Comparison of ENCODE assay signal across 22 mouse cellular contexts in the genomic region with DNA sequence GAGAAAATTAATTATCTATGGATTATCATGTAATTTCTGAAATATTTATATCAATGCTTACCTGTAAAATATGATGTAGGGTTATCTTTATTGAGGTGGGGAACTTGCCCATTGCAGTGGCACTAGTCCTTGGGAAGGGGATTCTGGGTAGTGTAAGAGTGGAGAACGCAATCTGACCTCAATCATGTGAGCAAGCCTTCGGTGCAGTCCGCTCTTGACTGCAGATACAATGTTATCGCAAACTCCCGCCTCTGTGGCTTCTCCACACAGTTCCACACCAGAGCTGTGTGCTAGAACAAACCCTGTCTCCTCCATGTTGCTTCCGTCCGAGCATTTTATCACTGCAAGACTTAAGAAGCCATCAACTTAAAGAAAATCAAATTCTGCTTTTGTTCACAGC.
"Had no signal": no experiment of that assay in that cellular context is flagged by ENCODE, and none has a peak within 500 bp of the region (broad histone marks: within the 10 kb centered on the region; RNA-seq: fewer than 3 reads in every experiment).

No protein-coding gene starts in this region.

- H3K4me3 ChIP-seq: heart, adult 2 months; heart, embryonic 13.5 days; heart, embryonic 15.5 days; hindbrain, embryonic 13.5 days; hindbrain, embryonic 15.5 days; limb, embryonic 13.5 days; limb, embryonic 15.5 days; liver, embryonic 12.5 days had no signal

- H3K9me3 ChIP-seq: heart, embryonic 13.5 days; heart, embryonic 15.5 days; hindbrain, embryonic 13.5 days; hindbrain, embryonic 15.5 days; limb, embryonic 13.5 days; limb, embryonic 15.5 days; liver, embryonic 12.5 days had no signal

- H3K4me1 ChIP-seq: hindbrain, embryonic 13.5 days; hindbrain, embryonic 15.5 days had no signal

- H3K27me3 ChIP-seq: heart, embryonic 13.5 days; heart, embryonic 15.5 days; hindbrain, embryonic 13.5 days; hindbrain, embryonic 15.5 days; limb, embryonic 13.5 days; limb, embryonic 15.5 days; liver, embryonic 12.5 days had no signal

- H3K9ac ChIP-seq: heart, embryonic 13.5 days; heart, embryonic 15.5 days; hindbrain, embryonic 13.5 days; hindbrain, embryonic 15.5 days; limb, embryonic 13.5 days; limb, embryonic 15.5 days; liver, embryonic 12.5 days; liver, embryonic 14.5 days had no signal

- H3K27ac ChIP-seq: heart, adult 2 months; heart, embryonic 13.5 days; heart, embryonic 15.5 days; hindbrain, embryonic 13.5 days; hindbrain, embryonic 15.5 days; hindbrain, postnatal 0 days; limb, embryonic 13.5 days; limb, embryonic 15.5 days; liver, embryonic 12.5 days; liver, embryonic 14.5 days had no signal

- DNase-seq: gastrocnemius, postnatal 14 days; gastrocnemius, postnatal 36 days; heart, adult 11 months; heart, adult 2 months; heart, postnatal 14 days; heart, postnatal 36 days; kidney, adult 11 months; kidney, adult 8-10 months; kidney, postnatal 10 days; kidney, postnatal 36 days; layer of hippocampus, adult 9-11 months; layer of hippocampus, postnatal 36 days; left cerebral cortex, postnatal 4 days had no signal

- H3K36me3 ChIP-seq: heart, embryonic 13.5 days; heart, embryonic 15.5 days; hindbrain, embryonic 13.5 days; hindbrain, embryonic 15.5 days; limb, embryonic 13.5 days; limb, embryonic 15.5 days; liver, embryonic 12.5 days had no signal
